Mouse (Mus musculus): ENCODE measurements around the gene Gabrd. TPM values are rescaled to one million over a fixed set of nuclear protein-coding genes. Genes with fewer than 3 reads are reported as not detected.
"Not testable (repeated sequence)": the region's sequence is repeated elsewhere in the genome, so short reads cannot be mapped to it uniquely, and the experiment has no call there.

Gabrd gene
- not detected in 2 replicates for polyA plus RNA-seq (2014; fragmentation: Nextera tagmentation; extraction: Ambion mirVana)

GRCm38 (mm10) chr4:155397511-155398221 lies at the start of gene Gabrd:
Gabrd (minus strand) TSS chr4:155398112.
- no peak within 1 kb of the TSS for H3K9ac ChIP-seq (ENCODE audit: low read length)
- H3K27me3 ChIP-seq (ENCODE audit: control insufficient read depth, insufficient read depth, low read length): peaks cover 25% of the 10 kb centered on the region

GRCm38 (mm10) chr4:155442808-155443207 lies 44.9 kb upstream of the Gabrd start:
- 76% methylated on average over 3 of the region's 3 CpGs for WGBS
- DNase-seq (ENCODE audit: low spot score, missing footprints): no peak
- no peak overlapping the region for H3K27ac ChIP-seq (ENCODE audit: low read depth, low read length)
- H3K4me3 ChIP-seq (ENCODE audit: low read depth, low read length): no peak overlapping the region
- no peaks in the 10 kb centered on the region for H3K36me3 ChIP-seq (ENCODE audit: control insufficient read depth, insufficient read depth, low read length)
- H3K9me3 ChIP-seq (ENCODE audit: control insufficient read depth, low read length): no peaks in the 10 kb centered on the region
- H3K4me2 ChIP-seq: no peak overlapping the region
- no peaks in the 10 kb centered on the region for H3K4me1 ChIP-seq (ENCODE audit: control insufficient read depth, insufficient read depth, low read length)
- no peaks in the 10 kb centered on the region for H3K27me3 ChIP-seq (ENCODE audit: control insufficient read depth, insufficient read depth, low read length)
- no peak overlapping the region for H3K9ac ChIP-seq (ENCODE audit: low read length)
- ATAC-seq (ENCODE audit: low FRiP score): no peak

More at GRCm38 (mm10) chr4:155397511-155398221, at the start of gene Gabrd:
- H3K36me3 ChIP-seq (ENCODE audit: control insufficient read depth, insufficient read depth, low read length): no peaks in the 10 kb centered on the region
- H3K9me3 ChIP-seq (ENCODE audit: control insufficient read depth, low read length): no peaks in the 10 kb centered on the region
- ATAC-seq (ENCODE audit: low FRiP score) (peak; percentile 46; the same call in 1 of the 2 replicates), DNase-seq (ENCODE audit: low spot score, missing footprints) (peak; percentile 91)
- WGBS: under 1% methylated on average over 43 of the region's 57 CpGs
- H3K4me3 ChIP-seq (ENCODE audit: low read depth, low read length): peak within 1 kb of the TSS; percentile 29
- peaks cover 6% of the 10 kb centered on the region; the same call in 1 of the 2 replicates for H3K4me1 ChIP-seq (ENCODE audit: control insufficient read depth, insufficient read depth, low read length)
- peak within 1 kb of the TSS; percentile 48 for H3K4me2 ChIP-seq
- H3K27ac ChIP-seq (ENCODE audit: low read depth, low read length): no peak within 1 kb of the TSS

DNA sequence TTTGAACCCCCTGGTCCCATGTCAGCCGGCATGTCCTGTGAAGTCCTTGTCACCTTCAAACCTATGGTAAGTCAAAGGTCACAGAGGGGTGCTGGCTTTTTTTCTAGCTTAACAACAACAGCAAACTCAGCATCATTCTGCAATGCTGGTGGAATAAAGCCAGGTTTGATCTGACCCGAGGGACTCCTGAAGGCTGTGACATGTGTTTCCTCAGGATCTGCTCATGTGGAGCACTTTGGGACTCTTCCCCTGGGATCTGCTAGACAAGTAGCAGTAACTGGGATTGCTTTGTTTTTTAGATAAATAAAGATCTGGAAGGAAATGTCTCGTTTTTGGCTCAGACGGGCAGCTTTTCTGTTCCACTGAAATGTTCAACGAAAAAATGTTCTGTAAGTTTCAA lies 36.1 kb upstream of the Gabrd start:
- 89% methylated on average over 5 of the region's 5 CpGs for WGBS
- Histone ChIP-seq H3K27ac (ENCODE audit: low read depth, low read length) (no peak overlapping the region), H3K27me3 (ENCODE audit: control insufficient read depth, insufficient read depth, low read length) (no peaks in the 10 kb centered on the region), H3K9ac (ENCODE audit: low read length) (no peak overlapping the region), H3K9me3 (ENCODE audit: control insufficient read depth, low read length) (no peaks in the 10 kb centered on the region), H3K36me3 (ENCODE audit: control insufficient read depth, insufficient read depth, low read length) (no peaks in the 10 kb centered on the region), H3K4me2 (no peak overlapping the region), H3K4me1 (ENCODE audit: control insufficient read depth, insufficient read depth, low read length) (no peaks in the 10 kb centered on the region), H3K4me3 (ENCODE audit: low read depth, low read length) (no peak overlapping the region)
- DNase-seq (ENCODE audit: low spot score, missing footprints) (no peak), ATAC-seq (ENCODE audit: low FRiP score) (no peak)

DNA sequence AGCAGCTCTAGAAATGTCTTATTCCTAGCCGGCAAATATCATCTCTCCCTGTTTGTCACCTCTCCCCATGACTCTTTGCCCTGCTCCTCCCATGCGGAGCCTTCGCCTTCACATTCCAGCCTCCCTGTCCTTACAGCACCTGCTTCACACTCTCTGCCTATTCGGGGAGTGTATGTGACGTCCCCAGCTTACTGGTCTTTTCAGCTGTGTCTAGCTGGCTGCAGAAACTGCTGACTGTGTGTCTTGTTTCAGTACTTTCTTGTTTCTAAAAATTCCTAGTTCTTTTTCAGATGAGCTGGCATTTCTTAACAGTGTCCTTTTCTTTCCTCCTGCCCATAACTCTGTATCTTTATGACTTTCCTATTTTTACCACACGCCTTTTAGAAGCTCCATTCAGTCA lies 34.4 kb upstream of the Gabrd start:
- Histone ChIP-seq H3K27ac (ENCODE audit: low read depth, low read length) (no peak overlapping the region), H3K9me3 (ENCODE audit: control insufficient read depth, low read length) (no peaks in the 10 kb centered on the region), H3K4me3 (ENCODE audit: low read depth, low read length) (no peak overlapping the region), H3K36me3 (ENCODE audit: control insufficient read depth, insufficient read depth, low read length) (no peaks in the 10 kb centered on the region), H3K27me3 (ENCODE audit: control insufficient read depth, insufficient read depth, low read length) (no peaks in the 10 kb centered on the region), H3K9ac (ENCODE audit: low read length) (no peak overlapping the region), H3K4me2 (no peak overlapping the region), H3K4me1 (ENCODE audit: control insufficient read depth, insufficient read depth, low read length) (no peaks in the 10 kb centered on the region)
- WGBS: 87% methylated on average over 6 of the region's 6 CpGs
- DNase-seq (ENCODE audit: low spot score, missing footprints): peak; percentile 60
- no peak for ATAC-seq (ENCODE audit: low FRiP score)

DNA sequence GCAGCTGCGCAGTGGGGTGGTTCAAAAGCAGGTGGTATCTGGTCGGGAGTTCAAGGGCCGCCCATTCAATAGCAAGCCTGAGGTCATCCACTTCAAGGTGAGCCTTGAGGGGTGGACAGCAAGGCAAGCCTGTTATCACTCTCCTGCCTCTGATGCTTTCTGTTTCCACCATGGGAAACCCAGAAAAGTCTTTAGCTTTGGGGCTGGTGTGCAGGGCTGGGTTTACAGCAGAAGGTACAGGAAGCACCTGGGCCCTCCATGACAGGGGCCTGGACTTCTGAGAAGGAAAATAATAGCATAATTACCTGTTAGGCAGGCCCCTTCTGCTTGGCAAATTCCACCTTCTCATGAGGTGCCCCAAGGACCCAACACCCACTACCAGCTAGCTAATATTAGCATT lies 31.3 kb upstream of the Gabrd start:
- H3K4me3 ChIP-seq (ENCODE audit: low read depth, low read length): no peak overlapping the region

GRCm38 (mm10) chr4:155428442-155428841 lies 30.5 kb upstream of the Gabrd start:
- H3K27me3 ChIP-seq (ENCODE audit: control insufficient read depth, insufficient read depth, low read length): no peaks in the 10 kb centered on the region
- H3K9me3 ChIP-seq (ENCODE audit: control insufficient read depth, low read length): no peaks in the 10 kb centered on the region
- H3K4me1 ChIP-seq (ENCODE audit: control insufficient read depth, insufficient read depth, low read length): no peaks in the 10 kb centered on the region
- no peak for DNase-seq (ENCODE audit: low spot score, missing footprints)
- no peak overlapping the region for H3K4me3 ChIP-seq (ENCODE audit: low read depth, low read length)
- no peak overlapping the region for H3K9ac ChIP-seq (ENCODE audit: low read length)
- no peak for ATAC-seq (ENCODE audit: low FRiP score)
- no peaks in the 10 kb centered on the region for H3K36me3 ChIP-seq (ENCODE audit: control insufficient read depth, insufficient read depth, low read length)
- no peak overlapping the region for H3K4me2 ChIP-seq
- H3K27ac ChIP-seq (ENCODE audit: low read depth, low read length): no peak overlapping the region

More for the DNA sequence above, 31.3 kb upstream of the Gabrd start:
- no peak for ATAC-seq (ENCODE audit: low FRiP score)
- H3K4me1 ChIP-seq (ENCODE audit: control insufficient read depth, insufficient read depth, low read length): no peaks in the 10 kb centered on the region
- H3K27me3 ChIP-seq (ENCODE audit: control insufficient read depth, insufficient read depth, low read length): no peaks in the 10 kb centered on the region
- H3K9ac ChIP-seq (ENCODE audit: low read length): no peak overlapping the region
- H3K4me2 ChIP-seq: no peak overlapping the region
- H3K27ac ChIP-seq (ENCODE audit: low read depth, low read length): no peak overlapping the region
- DNase-seq (ENCODE audit: low spot score, missing footprints): no peak
- H3K36me3 ChIP-seq (ENCODE audit: control insufficient read depth, insufficient read depth, low read length): no peaks in the 10 kb centered on the region
- no peaks in the 10 kb centered on the region for H3K9me3 ChIP-seq (ENCODE audit: control insufficient read depth, low read length)
- WGBS: 89% methylated on average over 3 of the region's 3 CpGs

GRCm38 (mm10) chr4:155426272-155426671 lies 28.4 kb upstream of the Gabrd start:
- no peak overlapping the region for H3K9ac ChIP-seq (ENCODE audit: low read length)
- H3K27me3 ChIP-seq (ENCODE audit: control insufficient read depth, insufficient read depth, low read length): no peaks in the 10 kb centered on the region
- ATAC-seq (ENCODE audit: low FRiP score) (no peak), DNase-seq (ENCODE audit: low spot score, missing footprints) (no peak)
- H3K4me3 ChIP-seq (ENCODE audit: low read depth, low read length): no peak overlapping the region
- WGBS: 83% methylated on average over 6 of the region's 6 CpGs
- H3K36me3 ChIP-seq (ENCODE audit: control insufficient read depth, insufficient read depth, low read length): no peaks in the 10 kb centered on the region
- no peaks in the 10 kb centered on the region for H3K9me3 ChIP-seq (ENCODE audit: control insufficient read depth, low read length)
- H3K4me2 ChIP-seq: no peak overlapping the region
- no peaks in the 10 kb centered on the region for H3K4me1 ChIP-seq (ENCODE audit: control insufficient read depth, insufficient read depth, low read length)
- no peak overlapping the region for H3K27ac ChIP-seq (ENCODE audit: low read depth, low read length)

- H3K36me3 ChIP-seq (ENCODE audit: control insufficient read depth, insufficient read depth, low read length): no peaks in the 10 kb centered on the region
- H3K9me3 ChIP-seq (ENCODE audit: control insufficient read depth, low read length): no peaks in the 10 kb centered on the region
- 88% methylated on average over 5 of the region's 5 CpGs for WGBS
- no peaks in the 10 kb centered on the region for H3K4me1 ChIP-seq (ENCODE audit: control insufficient read depth, insufficient read depth, low read length)
- H3K4me2 ChIP-seq: no peak overlapping the region
- no peak for DNase-seq (ENCODE audit: low spot score, missing footprints)
- H3K27ac ChIP-seq (ENCODE audit: low read depth, low read length): no peak overlapping the region
- H3K27me3 ChIP-seq (ENCODE audit: control insufficient read depth, insufficient read depth, low read length): no peaks in the 10 kb centered on the region
- no peak overlapping the region for H3K9ac ChIP-seq (ENCODE audit: low read length)
- ATAC-seq (ENCODE audit: low FRiP score): no peak
- no peak overlapping the region for H3K4me3 ChIP-seq (ENCODE audit: low read depth, low read length)
Measured at GRCm38 (mm10) chr4:155423988-155424387, 26.1 kb upstream of the Gabrd start.

- not testable (repeated sequence) for H3K4me1 ChIP-seq (ENCODE audit: control insufficient read depth, insufficient read depth, low read length); H3K27ac ChIP-seq (ENCODE audit: low read depth, low read length); H3K4me3 ChIP-seq (ENCODE audit: low read depth, low read length); H3K27me3 ChIP-seq (ENCODE audit: control insufficient read depth, insufficient read depth, low read length); H3K4me2 ChIP-seq; DNase-seq (ENCODE audit: low spot score, missing footprints); ATAC-seq (ENCODE audit: low FRiP score); H3K9me3 ChIP-seq (ENCODE audit: control insufficient read depth, low read length); H3K36me3 ChIP-seq (ENCODE audit: control insufficient read depth, insufficient read depth, low read length); H3K9ac ChIP-seq (ENCODE audit: low read length)
- 89% methylated on average over 21 of the region's 30 CpGs for WGBS
Measured at GRCm38 (mm10) chr4:155421412-155422370, 23.8 kb upstream of the Gabrd start.

Measured in midbrain, embryonic 11.5 days (tissue).